Mouse (Mus musculus): ENCODE measurements around the gene Ccr10.
"Not testable (repeated sequence)": the region's sequence is repeated elsewhere in the genome, so short reads cannot be mapped to it uniquely, and the experiment has no call there.

Gene Ccr10

GRCm38 (mm10) chr11:101149178-101150105 is 25.8 kb downstream of the Ccr10 start:
- DNase-seq: no peak

DNA sequence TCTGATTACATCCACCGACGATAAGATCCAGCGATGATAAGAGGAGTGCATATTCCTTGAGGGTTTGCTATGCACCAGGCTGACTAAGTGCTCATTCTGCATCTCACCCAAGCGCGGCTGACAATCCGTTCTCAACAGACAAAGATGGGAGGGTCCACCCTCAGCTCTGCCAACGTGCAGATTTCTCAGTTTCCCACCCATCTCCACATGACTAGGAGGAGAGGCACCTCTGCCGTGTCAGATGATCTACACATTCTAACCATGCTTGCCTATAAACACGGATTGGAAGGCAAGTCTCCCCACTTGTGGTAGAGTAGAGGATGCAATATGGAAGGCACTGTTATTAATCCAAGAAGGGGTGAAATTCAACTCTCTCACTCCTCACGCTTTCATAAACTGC is 26.5 kb downstream of the Ccr10 start:
- no peak for DNase-seq

GRCm38 (mm10) chr11:101146377-101146776 is 28.9 kb downstream of the Ccr10 start:
- no peak for DNase-seq

DNA sequence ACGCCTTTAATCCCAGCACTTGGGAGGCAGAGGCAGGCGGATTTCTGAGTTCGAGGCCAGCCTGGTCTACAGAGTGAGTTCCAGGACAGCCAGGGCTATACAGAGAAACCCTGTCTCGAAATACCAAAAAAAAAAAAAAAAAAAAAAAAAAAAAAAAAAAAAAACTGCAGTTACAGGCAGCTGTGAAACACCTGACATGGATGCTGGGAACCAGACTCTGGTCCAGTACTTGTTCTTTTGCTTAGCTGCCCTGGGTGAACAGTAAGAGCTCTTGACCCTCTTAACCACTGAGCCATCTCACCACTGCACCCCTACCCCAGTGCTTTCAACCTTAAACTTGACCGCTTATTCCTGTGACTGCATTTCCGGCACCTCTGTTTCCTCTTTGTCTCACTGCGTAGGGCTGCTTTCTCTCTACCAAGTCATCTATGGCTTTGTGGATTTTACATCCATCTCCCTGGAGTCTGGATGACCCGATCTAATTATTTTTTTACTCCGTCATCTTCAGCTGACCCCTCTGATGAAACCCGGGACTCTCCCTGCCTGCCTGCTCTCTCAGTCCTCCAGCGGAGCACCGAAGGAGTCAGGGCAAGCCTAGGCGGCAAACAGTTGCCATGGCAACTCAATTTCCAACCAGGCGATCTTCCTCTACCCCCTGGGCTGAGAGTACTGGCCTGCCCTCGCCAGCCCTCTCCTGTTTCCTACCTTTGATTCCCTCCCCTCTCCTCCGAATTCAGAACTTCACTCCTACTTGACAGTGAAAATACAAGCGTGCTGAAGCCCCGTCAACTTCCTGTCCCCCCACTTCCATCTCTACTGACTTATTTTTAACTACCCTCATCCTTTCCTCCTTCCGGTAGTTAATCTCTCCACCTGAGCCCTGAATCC is 31.7 kb downstream of the Ccr10 start:
- no peak for DNase-seq

GRCm38 (mm10) chr11:101142215-101142967 is 32.9 kb downstream of the Ccr10 start:
- no peak for DNase-seq

- DNase-seq: no peak
Observed at GRCm38 (mm10) chr11:101141088-101141487, 34.2 kb downstream of the Ccr10 start.

DNA sequence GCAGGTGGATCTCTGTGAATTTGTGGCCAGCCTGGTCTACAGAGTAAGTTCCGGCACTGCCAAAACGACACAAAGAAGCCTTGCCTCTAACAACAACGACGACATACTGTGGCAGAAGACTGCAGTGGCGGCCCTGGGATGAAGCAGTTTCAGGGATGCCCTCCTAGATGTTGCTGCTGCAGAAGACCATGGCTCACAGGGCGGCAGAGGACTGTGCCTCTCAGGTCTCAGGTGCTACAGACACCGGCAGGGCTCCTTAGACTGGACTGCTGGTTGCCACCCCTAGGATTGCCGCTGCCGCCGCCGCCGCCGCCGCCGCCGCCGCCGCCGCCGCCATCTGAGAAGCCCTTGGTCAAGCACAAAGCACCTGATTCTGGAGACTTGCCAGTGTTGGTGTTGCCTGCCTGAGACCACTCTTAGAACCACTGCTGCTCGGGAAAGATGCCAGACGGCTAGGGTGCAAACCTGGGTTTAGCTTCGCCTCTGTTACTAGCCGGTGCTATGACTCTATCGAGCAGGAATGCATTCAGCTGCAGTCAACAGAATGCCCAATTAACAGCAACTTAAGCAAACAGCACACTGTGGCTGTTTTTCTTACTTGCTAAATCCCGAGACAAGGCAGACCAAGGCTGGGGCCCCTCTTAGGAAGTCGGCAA is 35.0 kb downstream of the Ccr10 start:
- DNase-seq: no peak

DNA sequence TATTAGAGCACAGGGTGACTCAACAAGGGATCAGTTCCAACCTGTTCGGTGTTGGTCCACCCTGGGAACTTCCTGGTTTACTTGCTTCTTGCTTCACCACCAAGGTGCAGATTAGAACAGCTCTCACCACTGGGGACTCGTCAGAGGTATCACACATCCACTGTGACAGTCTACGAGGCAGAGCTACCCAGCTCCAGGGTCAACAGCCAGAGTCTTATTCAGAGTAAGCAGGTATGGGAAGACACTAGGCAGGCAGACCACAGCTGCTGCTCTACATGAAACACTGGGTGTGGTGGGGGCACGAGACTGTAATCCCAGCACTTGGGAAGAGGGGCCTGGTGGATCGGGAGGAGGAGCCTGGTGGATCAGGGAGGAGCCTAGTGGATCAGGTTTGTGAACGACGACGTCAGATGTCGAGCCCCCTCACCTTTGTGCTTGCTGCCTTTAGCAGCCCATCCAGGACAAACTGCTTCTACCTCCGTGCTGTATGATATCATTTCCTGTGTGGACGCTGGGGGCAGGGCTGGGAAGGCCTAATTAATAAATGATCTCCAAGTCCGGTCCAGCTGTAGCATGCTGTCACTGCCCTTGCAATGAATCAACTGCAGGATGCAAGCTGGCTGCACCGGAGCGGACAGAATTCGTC is 36.6 kb downstream of the Ccr10 start:
- DNase-seq: peak; percentile 64 to 70

DNA sequence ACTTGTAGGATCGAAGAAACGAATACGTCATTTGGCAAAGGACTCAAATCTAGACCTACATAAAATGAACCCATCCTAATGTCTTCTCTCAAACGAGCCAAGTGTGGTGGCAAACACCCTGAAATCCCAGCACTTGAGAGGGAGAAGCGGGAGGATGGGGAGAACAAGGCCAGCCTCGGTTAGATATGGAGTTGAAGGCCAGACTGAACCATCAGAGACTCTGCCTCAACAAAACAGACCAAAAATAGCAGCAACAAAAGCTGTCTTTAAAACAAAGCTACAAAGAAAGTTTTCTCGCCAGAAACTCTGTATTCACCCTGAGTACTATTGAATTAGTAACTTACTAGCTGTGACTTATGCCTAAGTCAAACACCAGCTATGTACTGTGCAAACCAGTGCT is 38.2 kb downstream of the Ccr10 start:
- no peak for DNase-seq

DNA sequence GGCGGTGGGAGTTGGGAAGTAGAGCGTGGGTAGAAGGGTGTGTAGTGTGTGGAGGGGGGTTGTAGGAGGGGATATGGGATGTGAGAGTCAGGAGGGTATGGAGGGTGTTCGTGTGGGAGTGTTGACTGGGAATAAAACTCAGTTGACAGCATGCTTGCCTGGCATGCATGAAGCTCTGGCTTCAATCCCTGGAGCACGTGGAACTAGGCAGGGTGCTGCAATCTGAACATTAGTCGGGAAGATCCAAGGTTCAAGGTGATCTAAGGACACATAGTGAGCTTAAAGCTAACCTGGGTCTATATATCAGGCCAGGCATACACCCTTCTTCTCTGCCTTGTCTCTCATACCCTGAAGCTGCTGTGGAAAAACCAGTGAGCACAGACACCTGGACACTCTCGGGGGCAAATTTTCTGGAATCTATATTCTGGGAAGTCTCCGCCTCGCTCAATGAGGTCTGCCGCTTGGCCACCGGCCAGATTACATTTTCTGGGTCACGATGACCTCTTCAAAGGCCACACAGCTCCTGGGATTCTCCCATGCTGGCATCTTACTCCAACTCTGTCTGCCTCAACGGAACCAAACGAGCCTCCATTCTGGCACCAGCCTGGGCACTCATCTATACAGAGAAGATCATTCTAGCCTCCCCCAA is 40.9 kb downstream of the Ccr10 start:
- DNase-seq: no peak

DNA sequence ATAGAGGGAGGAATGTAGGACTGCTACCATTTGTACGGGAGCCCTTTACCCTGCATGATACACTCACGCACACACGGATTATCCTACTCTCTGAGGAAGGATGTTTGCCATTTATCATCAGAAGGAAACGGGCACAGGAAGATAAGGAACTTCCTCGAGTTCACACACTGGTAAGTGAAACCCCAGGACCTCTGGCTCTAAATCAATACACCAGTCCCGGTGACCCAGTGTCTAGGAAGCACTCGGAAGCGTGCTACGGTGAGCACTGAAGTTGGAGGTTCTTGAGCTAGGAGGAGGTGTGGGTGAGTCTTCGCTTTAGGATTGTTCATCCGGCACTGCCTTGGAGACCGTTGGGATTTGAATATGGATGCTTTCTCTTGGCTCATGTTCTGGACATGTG is 42.2 kb downstream of the Ccr10 start:
- DNase-seq: peak; percentile 23 to 39

GRCm38 (mm10) chr11:101131701-101132100 is 43.5 kb downstream of the Ccr10 start:
- DNase-seq: peak in 1 of 2 experiments; percentile 33

DNA sequence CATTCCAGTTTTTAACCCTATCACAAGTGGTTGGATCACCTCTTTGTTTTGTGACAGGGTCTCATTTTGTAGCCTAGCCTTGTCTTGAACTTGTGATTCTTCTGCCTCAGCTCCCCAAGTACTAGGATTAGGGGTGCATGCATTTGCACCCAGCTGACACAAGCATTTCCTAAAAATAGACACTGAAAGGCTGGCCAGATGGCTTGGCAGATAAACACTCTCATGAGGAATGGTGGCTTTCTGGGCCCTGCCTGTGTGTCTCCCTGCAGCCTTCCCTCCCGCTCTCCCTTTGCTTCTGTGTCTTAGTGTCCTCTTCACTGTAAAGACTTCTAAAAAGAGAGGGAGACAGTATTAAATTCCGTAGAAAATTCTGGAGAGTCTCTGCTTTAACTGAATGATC is 44.1 kb downstream of the Ccr10 start:
- no peak for DNase-seq

DNA sequence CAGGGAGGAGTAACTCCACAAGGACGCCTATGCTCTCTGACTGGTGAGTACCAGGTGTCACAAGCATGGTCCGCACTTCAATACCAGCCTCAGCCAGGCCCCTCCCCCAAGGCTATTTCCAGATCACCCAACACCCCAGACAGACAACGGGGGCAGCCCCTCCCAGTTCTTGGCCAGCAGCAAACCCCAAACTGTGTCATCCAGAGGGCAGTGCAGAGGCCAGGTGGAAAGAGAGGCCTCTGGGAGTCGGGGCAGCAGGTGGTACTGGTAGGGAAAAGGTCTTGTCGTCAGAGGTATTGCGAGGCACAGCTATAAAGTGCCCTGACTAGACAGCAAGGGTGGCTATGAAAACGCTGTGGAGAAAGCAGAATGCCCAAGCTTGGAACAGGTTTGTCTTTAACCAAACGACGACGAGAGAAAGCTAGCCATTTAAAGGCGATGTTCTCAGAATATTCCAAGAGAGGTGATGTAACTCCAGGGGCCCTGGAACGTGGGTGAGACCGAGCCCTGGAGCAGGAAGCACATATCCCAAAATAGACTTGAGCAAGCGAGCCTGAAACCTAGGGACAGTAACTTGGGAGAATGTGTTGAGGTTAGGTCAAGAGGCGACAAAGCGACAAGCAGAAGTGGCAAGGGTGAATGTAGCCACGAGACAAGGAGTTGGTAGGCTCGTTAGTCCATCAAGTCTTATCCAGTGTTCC is 45.0 kb downstream of the Ccr10 start:
- DNase-seq: no peak

DNA sequence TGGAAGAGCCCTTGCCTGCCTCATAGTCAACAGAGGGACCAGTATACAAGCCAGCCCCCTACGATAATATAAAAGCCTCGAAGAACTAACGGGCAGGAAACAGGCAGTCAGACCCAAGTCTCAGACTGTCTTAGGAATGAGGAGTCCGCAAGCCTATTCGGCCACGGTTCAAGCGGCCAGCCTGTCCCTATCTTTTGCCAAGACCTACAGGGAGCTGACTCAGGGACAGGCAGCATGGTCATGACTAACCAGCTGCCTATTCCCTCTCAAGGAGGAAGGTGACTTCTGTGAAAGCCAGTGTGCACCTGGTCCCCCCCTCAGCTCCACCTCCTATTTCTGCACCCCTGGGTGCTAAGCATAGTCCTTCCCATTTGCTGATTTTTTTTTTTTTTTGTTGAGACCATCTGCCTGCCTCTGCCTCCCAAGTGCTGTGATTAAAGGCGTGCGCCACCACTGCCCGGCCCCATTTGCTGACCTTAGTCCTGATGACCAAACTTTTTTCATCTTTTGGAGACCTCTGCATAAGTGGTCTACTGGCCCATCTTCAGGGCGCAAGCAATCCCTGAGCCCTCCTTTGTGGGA is 46.2 kb downstream of the Ccr10 start:
- DNase-seq: no peak

DNA sequence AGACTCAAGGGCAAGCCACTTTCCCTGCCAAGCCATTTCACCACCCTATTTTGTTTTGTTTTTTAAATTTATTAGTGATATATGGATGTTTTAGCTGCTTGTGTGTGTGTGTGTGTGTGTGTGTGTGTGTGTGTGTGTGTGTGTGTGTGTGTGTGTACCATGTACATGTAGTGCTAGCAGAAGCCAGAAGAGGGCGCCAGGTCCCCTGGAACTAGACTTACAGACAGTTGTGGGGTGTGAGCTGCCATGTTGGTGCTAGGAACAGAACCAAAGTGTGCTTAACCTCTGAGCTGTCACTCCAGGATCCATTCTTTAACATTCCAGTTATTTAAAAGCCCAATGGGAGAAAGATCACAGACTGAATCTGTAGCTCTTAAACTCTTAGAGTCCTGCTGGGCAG is 48.2 kb downstream of the Ccr10 start:
- no peak for DNase-seq

- DNase-seq: not testable (repeated sequence)
Observed at GRCm38 (mm10) chr11:101125008-101125407, 50.2 kb downstream of the Ccr10 start.

DNA sequence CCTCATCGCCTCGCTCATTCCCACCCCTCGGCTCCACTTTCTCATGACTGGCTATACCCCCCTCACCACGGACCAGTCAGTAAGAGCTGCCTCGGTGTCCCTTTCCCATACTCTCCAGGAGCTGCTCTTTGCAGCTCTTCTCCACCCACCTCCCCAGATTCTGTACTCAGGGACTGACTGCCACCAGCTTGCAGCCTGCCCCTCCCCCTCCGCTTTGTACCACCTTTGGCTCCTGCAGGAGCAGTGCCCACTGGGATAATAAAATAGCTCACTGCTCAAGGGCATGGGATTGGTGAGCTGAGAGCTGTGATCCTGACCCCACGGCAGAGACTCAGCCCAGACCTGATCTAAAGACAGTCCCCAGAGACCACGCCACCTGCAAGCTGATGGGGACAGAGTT is 50.7 kb downstream of the Ccr10 start:
- not testable (repeated sequence) for DNase-seq
